Mouse (Mus musculus) adrenal gland, postnatal 10 days (tissue): Measurements from ENCODE around the gene Atp6ap1. TPM values are rescaled to one million over a fixed set of nuclear protein-coding genes. Genes with fewer than 3 reads are reported as not detected.

Source experiments
- DNase-seq: peaks from one replicate; pipeline ENCODE4 v3.0.0; 2021; ENCODE audit warnings: mixed read lengths
- microRNA-seq: library from miRNA; unstranded; fragments of <30 nt; microRNA quantifications from one replicate; pipeline ENCODE4 v1.2.0, GENCODE M21; 2021
- total RNA-seq, 2 experiments: library from RNA; stranded (reverse); gene quantifications; 2 replicates each; pipeline ENCODE4 v1.2.3; 2021

The Atp6ap1 gene
- total RNA-seq, 2 experiments from 2014 or later: 121 to 125 TPM

- no peak for DNase-seq
These were observed 2.8 kb downstream of the Atp6ap1 start for GRCm38 (mm10) chrX:74299721-74300120.

GRCm38 (mm10) chrX:74304867-74305700 is 8.2 kb downstream of the Atp6ap1 start, which contains the start of gene Gdi1:
Gdi1 (plus strand) TSS chrX:74304998.
- peak; percentile 80 for DNase-seq

- DNase-seq: peak; percentile 90
These were observed 15.9 kb downstream of the Atp6ap1 start, which contains the start of gene Fam50a for GRCm38 (mm10) chrX:74312540-74313464. Fam50a (plus strand) TSS chrX:74313033.

DNA sequence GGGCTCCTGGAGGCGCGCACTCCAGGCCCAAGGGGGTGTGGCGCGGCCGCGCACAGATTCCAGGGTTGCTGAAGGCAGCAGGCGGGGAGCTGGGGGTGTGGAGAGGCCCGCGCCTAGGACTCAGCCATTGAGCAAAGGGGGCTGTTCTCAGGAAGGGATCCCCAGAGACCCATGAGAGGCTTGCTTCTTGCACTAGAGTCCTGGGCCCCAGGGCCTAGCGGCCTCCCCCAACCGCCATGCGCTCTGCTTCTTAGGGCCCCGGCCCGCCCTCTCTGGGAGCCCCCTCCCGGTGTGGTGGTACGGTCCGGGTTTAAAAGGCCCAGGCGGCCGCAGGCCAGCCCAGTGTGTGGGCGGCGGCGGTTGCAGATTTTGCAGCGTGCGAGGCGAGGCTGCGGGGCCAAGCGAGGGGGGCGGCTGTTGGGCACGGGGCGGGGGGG is 31.8 kb downstream of the Atp6ap1 start, which contains the start of gene Plxna3:
Plxna3 (plus strand) TSS at position 342 of the 437 bp plus-strand sequence.
- DNase-seq: peak; percentile 83

GRCm38 (mm10) chrX:74329215-74329671 is 32.3 kb downstream of the Atp6ap1 start:
- DNase-seq: no peak

DNA sequence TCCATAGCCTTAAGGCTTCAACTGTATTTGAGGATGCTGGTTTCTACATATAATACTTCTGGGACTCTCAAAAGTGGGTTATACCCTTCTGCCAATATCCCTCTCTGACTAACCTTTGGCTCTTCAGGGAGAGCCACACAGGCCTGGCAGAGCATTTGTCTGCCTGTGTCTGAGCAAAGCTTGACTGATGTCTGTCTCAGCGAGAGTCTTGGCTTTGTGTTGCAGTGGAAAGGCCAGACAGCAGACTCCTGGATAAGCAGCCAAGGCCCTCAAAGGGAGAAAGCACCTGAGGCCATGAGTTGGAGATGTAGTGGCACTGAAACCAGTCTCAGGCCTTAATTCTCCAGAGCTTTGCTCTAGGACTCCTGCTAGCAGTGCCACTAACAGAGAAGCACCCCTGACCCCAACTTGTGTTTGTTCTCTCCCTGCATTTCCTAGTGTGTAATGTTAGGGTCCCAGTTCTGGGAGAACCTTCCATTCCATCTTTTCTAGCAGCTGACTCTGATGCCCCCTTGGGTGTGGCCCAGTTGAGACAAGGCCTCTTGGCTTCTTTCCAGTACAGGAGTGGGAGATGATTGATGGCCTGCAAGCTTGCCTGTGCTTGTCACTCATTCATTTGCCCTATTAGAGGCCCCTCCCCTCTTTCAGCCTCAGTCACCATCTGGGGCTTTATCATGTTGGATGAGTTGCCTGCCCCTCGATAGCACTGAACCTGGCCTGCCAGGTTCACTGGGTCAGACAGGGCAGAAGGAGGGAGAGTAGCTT is 33.5 kb downstream of the Atp6ap1 start:
- DNase-seq: no peak

DNA sequence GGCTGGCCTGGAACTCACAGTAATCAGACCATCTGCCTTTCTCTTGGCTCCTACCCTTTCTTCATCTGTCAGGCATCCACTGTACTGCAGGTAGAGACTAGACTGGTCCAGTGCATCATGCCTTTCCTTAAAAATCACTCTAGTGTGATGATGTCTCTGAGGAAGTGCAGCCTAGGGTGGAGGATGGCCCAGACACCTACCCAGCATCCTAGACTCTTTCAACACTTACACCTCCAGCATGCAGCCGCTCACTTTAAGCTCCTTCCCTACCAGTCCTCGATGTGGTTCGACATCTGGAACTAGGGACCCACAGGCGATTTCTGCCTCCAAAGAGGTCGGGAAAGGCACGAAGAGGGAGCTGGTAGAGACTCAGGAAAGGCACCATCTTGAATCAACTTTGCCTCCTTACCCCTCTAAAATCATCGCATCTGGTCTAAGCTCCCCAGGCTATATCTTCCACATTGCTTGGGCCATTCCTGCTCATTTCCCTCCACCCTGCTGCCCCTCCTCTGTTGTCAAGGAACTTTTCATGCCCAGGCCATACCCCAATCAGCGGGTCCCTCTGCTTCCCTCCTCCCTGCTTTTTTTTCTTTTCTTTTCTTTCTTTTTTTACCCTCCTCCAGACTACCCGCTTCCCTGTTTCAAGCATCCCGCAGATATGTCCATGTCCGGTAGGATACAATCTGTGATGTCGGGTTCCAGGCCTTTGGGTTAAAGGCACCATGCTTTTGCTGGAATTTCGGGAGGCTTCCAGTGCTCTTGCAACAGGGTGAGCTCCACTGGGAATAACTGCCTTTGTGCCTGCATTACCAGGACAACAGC is 56.0 kb downstream of the Atp6ap1 start:
- no peak for DNase-seq

- DNase-seq: peak; percentile 85
These were observed 56.5 kb downstream of the Atp6ap1 start, which contains the start of gene Lage3 for GRCm38 (mm10) chrX:74353467-74353770. Lage3 (minus strand) TSS chrX:74353618.

Small RNAs within 50 kb of the gene (microRNA-seq; reads per million reads assigned to microRNA genes)
- not detected for gene Mir7091
- not detected for gene Mir7092

Other genes starting within 250 kb of the Atp6ap1 start
- not detected for gene Opn1mw, start 169.6 kb upstream of the Atp6ap1 start, total RNA-seq
- gene Mecp2, start 161.7 kb upstream of the Atp6ap1 start, total RNA-seq: 10 to 100 TPM; 30.1 to 34.9 TPM
- gene Tex28, start 129.3 kb upstream of the Atp6ap1 start, total RNA-seq: not detected
- not detected for gene Tktl1, start 119.8 kb upstream of the Atp6ap1 start, total RNA-seq
- 100 to 1,000 TPM; 151 to 183 TPM for gene Flna, start 47.3 kb upstream of the Atp6ap1 start, total RNA-seq
- gene Emd, start 42.4 kb upstream of the Atp6ap1 start, total RNA-seq: 10 to 100 TPM; 38.0 to 45.0 TPM
- 100 to 1,000 TPM; 377 to 392 TPM for gene Rpl10, start 26.3 kb upstream of the Atp6ap1 start, total RNA-seq
- 10 to 100 TPM; 57.6 to 90.8 TPM for gene Taz, start 15.2 kb upstream of the Atp6ap1 start, total RNA-seq
- 10 to 100 TPM; 10.5 to 19.1 TPM for gene Dnase1l1, start 14.8 kb upstream of the Atp6ap1 start, total RNA-seq
- 100 to 1,000 TPM; 135 to 153 TPM for gene Gdi1, start 7.9 kb downstream of the Atp6ap1 start, total RNA-seq
- 10 to 100 TPM; 44.1 to 45.9 TPM for gene Fam50a, start 15.9 kb downstream of the Atp6ap1 start, total RNA-seq
- 10 to 100 TPM in 1 of 2 experiments, 1 to 10 TPM in 1; 7.4 to 10.9 TPM for gene Plxna3, start 32.0 kb downstream of the Atp6ap1 start, total RNA-seq
- 10 to 100 TPM; 64.9 to 73.8 TPM for gene Lage3, start 56.5 kb downstream of the Atp6ap1 start, total RNA-seq
- 10 to 100 TPM; 43.6 to 46.0 TPM for gene Ubl4a, start 76.1 kb downstream of the Atp6ap1 start, total RNA-seq
- gene Slc10a3, start 76.3 kb downstream of the Atp6ap1 start, total RNA-seq: 10 to 100 TPM; 12.4 to 15.9 TPM
- gene Fam3a, start 96.2 kb downstream of the Atp6ap1 start, total RNA-seq: 10 to 100 TPM; 23.6 to 26.0 TPM
- 10 to 100 TPM; 49.7 to 59.3 TPM for gene Ikbkg, start 96.2 kb downstream of the Atp6ap1 start, total RNA-seq
- gene G6pdx, start 132.1 kb downstream of the Atp6ap1 start, total RNA-seq: 10 to 100 TPM; 75.5 to 83.1 TPM
- not detected for gene Gm6880, start 184.3 kb downstream of the Atp6ap1 start, total RNA-seq